Mouse (Mus musculus): Measurements from ENCODE around the gene Gm13272.
A peak's percentile ranks its signal among the peaks of the same experiment; 100 is the strongest.
"Not testable (repeated sequence)": the region's sequence is repeated elsewhere in the genome, so short reads cannot be mapped to it uniquely, and the experiment has no call there.

Gm13272 gene

DNA sequence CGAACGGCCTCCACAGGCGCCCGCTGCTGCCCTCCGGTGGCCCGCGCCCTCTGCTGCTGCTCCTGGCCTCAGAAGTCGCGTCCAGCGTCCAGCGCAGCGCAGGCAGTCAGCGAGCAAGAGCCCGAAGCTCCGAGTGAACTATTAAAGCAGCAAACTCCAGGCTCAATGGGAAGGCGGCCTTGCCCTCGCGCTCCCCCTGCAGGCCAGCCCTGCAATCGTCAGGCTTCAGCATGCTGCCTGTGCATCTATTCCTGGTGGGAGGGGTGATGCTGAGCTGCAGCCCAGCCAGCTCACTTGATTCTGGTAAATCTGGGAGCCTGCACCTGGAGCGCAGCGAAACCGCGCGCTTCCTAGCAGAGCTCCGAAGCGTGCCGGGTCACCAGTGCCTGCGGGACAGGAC lies 8.8 kb downstream of the Gm13272 start, which contains the start of gene Gm13277:
Gene Gm13277, plus strand, starts transcription at position 231 of the 400 bp plus-strand sequence.
- DNase-seq = peak; percentile 71 to 76

DNA sequence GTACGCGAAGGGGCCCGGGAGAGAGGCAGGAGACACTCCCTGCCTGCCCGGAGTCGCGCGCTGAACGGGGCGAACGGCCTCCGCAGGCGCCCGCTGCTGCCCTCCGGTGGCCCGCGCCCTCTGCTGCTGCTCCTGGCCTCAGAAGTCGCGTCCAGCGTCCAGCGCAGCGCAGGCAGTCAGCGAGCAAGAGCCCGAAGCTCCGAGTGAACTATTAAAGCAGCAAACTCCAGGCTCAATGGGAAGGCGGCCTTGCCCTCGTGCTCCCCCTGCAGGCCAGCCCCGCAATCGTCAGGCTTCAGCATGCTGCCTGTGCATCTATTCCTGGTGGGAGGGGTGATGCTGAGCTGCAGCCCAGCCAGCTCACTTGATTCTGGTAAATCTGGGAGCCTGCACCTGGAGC lies 11.6 kb downstream of the Gm13272 start, which contains the start of gene Gm13278:
Gene Gm13278, plus strand, starts transcription at position 301 of the 400 bp plus-strand sequence.
- not testable (repeated sequence) for DNase-seq

DNA sequence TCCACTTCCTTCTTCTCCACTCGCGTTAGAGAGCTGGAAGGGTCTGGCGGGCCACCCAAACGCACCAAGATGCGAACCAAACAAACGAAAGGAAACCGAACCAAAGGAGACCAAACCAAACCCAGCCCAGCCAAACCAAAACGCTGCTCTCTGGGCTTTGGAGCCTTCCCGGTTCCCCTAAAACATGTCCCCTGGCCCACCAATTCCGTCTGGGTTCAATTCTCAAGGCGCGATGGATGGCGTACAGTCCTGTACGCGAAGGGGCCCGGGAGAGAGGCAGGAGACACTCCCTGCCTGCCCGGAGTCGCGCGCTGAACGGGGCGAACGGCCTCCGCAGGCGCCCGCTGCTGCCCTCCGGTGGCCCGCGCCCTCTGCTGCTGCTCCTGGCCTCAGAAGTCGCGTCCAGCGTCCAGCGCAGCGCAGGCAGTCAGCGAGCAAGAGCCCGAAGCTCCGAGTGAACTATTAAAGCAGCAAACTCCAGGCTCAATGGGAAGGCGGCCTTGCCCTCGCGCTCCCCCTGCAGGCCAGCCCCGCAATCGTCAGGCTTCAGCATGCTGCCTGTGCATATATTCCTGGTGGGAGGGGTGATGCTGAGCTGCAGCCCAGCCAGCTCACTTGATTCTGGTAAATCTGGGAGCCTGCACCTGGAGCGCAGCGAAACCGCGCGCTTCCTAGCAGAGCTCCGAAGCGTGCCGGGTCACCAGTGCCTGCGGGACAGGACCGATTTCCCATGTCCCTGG lies 14.5 kb downstream of the Gm13272 start, which contains the start of gene Gm13275:
Gene Gm13275, plus strand, starts transcription at position 552 of the 740 bp plus-strand sequence.
- peak; percentile 67 to 74 for DNase-seq

DNA sequence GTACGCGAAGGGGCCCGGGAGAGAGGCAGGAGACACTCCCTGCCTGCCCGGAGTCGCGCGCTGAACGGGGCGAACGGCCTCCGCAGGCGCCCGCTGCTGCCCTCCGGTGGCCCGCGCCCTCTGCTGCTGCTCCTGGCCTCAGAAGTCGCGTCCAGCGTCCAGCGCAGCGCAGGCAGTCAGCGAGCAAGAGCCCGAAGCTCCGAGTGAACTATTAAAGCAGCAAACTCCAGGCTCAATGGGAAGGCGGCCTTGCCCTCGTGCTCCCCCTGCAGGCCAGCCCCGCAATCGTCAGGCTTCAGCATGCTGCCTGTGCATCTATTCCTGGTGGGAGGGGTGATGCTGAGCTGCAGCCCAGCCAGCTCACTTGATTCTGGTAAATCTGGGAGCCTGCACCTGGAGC lies 17.4 kb downstream of the Gm13272 start, which contains the start of gene Gm13279:
Gene Gm13279, plus strand, starts transcription at position 301 of the 400 bp plus-strand sequence.
- not testable (repeated sequence) for DNase-seq

DNA sequence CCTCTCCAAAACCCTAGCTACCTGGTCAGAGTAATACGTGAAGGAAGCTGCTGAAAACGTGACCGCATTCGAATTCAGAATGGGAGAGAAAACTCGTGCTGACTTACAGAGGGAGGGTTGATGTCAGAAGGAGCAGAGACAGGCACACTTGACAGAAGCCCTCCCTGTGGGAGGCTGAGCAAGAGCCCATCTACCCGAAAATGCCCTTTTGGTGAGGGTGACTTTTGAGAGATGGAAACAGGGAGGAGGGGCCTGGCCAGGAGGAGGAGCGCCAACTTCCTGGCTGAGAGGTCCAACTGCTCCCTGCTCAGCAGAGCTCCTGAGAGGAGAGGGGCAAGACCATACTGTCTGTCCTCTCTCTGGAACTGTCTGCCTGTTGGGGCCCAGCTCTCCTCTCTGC lies 19.7 kb downstream of the Gm13272 start, which contains the start of gene Gm13285:
Gene Gm13285, plus strand, starts transcription at position 301 of the 400 bp plus-strand sequence.
- not testable (repeated sequence) for DNase-seq

DNA sequence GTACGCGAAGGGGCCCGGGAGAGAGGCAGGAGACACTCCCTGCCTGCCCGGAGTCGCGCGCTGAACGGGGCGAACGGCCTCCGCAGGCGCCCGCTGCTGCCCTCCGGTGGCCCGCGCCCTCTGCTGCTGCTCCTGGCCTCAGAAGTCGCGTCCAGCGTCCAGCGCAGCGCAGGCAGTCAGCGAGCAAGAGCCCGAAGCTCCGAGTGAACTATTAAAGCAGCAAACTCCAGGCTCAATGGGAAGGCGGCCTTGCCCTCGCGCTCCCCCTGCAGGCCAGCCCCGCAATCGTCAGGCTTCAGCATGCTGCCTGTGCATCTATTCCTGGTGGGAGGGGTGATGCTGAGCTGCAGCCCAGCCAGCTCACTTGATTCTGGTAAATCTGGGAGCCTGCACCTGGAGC lies 23.3 kb downstream of the Gm13272 start, which contains the start of gene Gm13287:
Gene Gm13287, plus strand, starts transcription at position 301 of the 400 bp plus-strand sequence.
- DNase-seq = not testable (repeated sequence)

DNA sequence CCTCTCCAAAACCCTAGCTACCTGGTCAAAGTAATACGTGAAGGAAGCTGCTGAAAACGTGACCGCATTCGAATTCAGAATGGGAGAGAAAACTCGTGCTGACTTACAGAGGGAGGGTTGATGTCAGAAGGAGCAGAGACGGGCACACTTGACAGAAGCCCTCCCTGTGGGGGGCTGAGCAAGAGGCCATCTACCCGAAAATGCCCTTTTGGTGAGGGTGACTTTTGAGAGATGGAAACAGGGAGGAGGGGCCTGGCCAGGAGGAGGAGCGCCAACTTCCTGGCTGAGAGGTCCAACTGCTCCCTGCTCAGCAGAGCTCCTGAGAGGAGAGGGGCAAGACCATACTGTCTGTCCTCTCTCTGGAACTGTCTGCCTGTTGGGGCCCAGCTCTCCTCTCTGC lies 25.6 kb downstream of the Gm13272 start, which contains the start of gene Gm13288:
Gene Gm13288, plus strand, starts transcription at position 301 of the 400 bp plus-strand sequence.
- not testable (repeated sequence) for DNase-seq

DNA sequence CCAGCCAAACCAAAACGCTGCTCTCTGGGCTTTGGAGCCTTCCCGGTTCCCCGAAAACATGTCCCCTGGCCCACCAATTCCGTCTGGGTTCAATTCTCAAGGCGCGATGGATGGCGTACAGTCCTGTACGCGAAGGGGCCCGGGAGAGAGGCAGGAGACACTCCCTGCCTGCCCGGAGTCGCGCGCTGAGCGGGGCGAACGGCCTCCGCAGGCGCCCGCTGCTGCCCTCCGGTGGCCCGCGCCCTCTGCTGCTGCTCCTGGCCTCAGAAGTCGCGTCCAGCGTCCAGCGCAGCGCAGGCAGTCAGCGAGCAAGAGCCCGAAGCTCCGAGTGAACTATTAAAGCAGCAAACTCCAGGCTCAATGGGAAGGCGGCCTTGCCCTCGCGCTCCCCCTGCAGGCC lies 26.1 kb downstream of the Gm13272 start:
- DNase-seq = peak; percentile 23 to 33

DNA sequence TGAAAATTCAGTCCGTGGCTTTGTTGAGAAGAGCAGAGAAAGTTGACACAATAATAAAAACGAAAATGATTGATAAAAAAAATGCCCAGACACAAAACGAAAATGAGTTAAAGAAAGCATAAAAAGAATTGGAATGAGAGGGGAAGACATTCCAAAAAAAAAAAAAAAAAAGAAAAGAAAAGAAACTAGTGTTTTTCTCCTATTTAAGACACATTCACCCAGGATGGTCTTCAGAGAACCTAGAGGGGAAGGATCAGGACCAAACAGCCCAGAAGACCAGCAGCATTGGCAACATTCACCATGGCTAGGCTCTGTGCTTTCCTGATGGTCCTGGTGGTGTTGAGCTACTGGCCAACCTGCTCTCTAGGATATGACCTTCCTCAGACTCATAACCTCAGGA lies 36.3 kb downstream of the Gm13272 start, which contains the start of gene Ifna7:
Gene Ifna7, plus strand, starts transcription at position 301 of the 400 bp plus-strand sequence.
- DNase-seq = no peak

DNA sequence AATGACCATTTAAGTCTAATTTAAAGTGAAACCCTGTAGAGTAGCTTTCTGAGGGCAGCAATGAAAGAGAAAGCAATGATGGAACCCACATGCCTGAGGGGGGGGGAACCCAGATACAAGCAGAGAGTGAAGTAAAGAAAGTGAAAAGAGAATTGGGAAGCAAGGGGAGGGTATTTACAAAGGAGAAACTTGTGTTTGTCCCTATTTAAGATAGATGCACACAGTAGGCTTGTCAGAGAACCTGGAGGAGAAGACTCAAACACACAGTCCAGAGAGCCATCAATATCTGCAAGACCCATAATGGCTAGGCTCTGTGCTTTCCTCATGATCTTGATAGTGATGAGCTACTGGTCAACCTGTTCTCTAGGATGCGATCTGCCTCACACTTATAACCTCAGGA lies 40.0 kb downstream of the Gm13272 start, which contains the start of gene Ifna11:
Gene Ifna11, plus strand, starts transcription at position 301 of the 400 bp plus-strand sequence.
- DNase-seq = no peak

DNA sequence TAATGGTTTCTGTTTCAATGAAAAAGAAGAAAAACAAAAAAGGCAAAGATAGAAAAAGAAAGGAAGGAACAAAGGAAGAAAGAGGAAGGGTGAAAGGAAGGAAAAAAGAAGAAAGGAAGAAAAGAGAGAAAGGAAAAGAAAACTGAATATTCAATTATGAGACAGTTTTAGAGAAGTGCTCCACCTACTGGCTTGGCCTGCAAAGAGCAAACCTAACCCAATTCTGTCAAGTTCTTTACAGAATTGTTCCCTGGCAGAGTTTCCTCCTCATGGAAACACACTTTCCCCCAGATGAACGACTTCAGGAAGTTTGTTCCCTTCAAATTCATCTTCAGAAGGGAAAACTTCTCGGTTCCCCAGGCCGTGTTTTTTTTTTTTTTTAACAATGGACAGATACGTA lies 43.3 kb downstream of the Gm13272 start:
- DNase-seq = peak in 1 of 2 experiments; percentile 7

DNA sequence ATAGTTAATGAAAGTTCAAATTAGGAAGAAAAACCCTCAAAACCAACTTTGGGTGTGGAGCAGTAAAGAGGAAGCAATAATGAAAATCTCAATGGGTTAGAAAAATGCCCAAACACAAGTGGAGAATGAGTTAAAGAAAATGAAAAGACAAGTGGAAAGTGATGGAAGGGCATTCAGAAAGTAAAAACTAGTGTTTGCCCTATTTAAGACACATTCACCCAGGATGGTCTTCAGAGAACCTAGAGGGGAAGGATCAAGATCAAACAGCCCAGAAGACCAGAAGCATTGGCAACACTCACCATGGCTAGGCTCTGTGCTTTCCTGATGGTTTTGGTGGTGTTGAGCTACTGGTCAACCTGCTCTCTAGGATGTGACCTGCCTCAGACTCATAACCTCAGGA lies 47.5 kb downstream of the Gm13272 start, which contains the start of gene Ifna6:
Gene Ifna6, plus strand, starts transcription at position 301 of the 400 bp plus-strand sequence.
- DNase-seq = not testable (repeated sequence)

All from kidney, adult 8-10 months (tissue).